Mouse (Mus musculus): ENCODE data around the gene Ezr.

Gene Ezr

DNA sequence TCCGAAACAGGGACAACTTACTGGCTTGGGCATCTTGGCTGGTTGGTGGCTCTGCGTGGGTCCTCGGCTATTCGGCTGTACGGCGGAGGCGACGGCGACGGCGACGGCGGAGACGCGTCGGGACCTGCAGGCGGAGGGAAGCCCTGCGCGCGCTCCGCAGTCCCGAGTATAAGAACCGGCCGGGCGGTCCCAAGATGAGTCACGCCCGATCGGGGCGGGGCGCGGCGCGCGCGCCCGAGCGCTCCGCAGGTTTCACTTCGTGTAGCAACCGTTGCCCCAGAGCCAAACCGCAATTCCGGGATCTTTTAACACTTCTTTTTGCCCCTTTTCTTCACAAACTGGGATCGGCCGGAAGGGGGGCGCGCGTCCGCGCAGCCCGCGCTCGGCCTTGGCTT, at the start of gene Ezr:
TSS of gene Ezr (minus strand) at position 174 of the 395 bp plus-strand sequence.
- peak; percentile 82 for DNase-seq (ENCODE audit: low read depth, low spot score)

DNA sequence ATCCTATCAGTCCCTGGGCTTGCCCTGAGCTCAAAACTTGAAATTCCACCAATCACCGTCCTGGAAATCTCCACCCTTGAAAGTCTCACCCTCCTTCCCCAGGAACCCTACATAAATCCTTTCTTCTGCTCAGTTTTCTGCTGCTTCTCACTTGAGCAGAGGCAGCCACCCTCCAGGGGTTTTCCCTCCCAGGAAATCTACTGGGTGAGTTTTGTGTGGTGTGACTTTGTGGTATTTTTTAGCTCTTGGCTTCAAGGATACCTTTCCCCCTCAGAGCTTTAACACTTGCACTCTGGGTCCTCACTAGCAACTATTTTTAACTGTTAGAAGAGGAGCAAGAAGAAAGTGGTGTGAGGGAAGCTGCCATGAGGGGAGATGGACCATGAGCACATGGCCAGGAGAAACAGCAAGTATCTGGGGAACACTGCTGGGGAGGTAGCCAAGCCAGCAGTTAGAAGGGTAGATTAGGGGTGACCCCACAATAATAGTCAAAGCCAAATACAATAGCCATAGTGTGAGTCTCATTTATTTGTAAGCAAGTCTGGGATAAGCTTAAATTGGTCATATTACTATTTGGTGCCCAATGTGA, 47.5 kb upstream of the Ezr start:
- DNase-seq (ENCODE audit: low read depth, low spot score) = no peak

DNA sequence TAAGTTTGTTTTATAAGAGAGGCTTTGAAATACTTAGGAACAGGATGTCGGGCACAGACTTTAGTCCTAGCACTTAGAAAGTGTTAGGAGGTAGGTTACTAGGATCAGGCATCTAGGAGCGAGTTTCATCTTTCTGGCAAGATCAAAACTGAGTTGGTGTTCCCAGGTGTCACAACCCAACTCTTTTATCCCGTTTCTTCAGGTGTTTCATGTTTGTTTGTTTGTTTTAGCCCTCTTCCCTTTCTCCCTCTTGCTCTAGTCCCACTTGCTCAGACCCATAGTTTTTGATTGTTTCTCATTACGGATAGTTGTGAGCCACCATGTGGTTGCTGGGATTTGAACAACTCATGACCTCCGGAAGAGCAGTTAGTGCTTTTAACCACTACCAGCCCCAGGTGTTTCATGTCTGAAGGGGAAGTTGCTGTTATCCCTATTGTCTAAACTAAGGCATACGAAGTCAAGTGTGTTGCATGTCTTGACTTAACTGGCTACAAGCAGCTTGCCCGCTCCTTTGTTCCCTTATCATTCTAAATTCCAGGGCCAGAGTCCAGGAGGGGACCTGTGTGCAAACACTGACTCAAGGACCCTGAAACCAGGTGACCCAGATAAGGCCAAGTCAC, 46.1 kb upstream of the Ezr start:
- no peak for DNase-seq (ENCODE audit: low read depth, low spot score)

DNA sequence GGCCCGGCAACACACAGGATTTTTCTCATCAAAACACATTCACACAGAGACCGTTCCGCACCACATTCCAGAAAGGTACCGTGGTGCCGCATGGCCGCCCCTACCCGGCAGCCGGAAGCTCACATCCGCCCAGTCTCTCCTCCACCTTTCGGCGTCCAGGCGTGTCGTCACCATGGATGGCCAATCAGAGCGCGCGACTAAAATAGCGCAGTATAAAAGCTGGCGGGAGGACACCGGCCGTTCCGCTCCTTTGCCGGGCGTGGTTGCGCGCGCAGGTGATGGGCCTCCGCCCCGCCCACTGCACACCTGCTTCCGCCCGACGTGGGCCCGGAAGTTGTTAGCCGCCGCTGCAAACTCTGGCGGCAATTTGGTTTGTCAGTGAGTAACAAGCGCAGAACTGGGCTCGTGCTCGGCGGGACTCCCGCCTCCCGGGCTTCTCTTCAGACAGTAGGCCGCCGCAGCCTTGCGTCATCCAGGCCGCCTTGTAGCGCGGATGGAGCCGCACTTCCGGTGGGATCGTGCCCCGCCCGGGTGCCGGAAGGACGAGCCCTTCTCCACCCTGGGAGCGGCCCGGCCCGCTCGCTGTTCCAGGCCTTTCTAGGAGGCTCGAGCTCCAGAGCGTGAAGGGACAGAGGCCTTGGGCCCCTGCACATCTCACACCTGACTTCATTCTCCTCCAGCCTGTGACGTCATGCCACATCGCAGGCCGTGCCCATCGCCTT, 45.3 kb upstream of the Ezr start:
- DNase-seq (ENCODE audit: low read depth, low spot score) = peak; percentile 98

DNA sequence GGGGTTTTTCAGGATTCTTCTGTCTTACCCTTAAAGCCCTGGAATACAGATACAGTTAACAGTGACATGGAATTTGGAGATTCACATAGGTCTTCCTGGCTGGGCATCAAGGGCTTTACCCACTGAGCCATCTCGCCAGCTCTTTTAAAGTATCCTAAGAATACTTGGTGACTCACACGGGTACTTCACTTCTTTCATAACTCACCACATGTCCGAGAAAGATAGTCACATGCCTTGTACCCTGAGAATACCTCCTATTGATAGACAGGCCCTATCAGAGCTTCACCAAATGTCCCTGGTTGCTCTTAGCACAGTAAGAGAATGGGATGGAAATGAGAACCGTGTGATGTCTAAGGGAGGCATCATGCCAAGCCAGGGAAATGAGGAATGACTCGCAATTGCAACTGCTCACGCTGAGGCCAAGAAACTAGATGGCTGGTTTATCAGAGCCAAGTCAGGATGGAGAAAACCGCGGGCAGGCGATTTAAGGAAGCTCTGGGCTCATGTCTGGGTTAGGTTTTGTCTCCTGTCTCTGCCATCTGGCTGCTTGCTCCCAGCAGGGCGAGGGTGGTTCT, 44.7 kb upstream of the Ezr start:
- DNase-seq (ENCODE audit: low read depth, low spot score) = peak; percentile 92

DNA sequence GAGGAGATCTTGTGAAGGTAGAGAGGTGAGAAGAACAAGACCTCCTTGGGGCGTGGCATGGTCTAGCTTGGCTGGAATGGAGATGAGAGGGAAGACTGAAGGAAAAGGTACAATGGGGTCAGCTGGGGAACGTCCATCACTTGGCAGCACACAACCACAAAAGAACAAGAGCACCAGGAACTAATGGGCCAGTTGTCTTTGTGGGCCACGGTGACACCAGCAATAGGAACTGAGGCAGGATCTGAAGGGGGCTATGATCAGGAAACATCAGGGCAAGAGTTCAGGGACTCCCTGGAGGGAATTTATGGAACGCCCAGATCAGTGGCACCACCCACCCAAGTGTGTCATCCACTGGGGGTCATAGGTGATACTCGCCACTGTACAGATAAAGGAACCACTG, 34.2 kb upstream of the Ezr start:
- no peak for DNase-seq (ENCODE audit: low read depth, low spot score)

DNA sequence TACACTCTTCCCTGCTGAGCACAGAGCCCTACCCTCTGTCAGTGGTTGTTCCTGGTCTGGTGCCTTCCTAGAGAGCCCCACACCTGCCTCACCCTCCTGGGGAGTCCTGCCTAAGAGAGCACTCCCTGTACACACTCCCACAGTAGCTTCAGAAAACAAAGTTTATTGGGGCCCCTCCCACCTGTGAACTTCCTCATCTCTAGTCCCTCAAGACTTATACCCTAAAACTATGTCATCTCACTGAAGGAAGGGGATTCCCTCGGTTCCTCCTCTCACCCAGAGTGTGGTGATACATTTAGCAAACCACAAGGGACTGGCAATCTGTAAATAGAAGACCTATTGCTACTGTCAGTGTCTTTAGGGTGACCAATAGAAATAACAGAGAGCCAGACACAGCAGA, 33.6 kb upstream of the Ezr start:
- no peak for DNase-seq (ENCODE audit: low read depth, low spot score)

DNA sequence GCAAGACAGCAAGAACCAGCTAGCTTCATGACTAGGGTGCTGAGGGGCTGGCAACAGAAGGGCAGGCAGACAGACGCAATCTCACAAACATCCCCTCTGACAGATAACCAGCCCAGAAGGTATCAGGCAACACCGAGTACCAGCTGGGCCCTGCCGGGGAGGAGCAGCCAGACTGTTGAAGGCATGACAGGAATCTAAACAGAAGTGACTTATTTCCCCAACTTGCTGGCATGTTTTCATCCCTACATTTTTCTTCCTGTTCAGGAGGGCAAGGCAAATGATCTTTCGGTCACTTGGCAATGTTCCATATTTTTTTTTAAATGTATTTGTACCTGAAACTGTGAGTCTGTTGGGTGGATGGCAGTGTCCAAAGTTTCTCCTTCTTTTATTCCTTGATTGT, 32.1 kb upstream of the Ezr start:
- no peak for DNase-seq (ENCODE audit: low read depth, low spot score)

DNA sequence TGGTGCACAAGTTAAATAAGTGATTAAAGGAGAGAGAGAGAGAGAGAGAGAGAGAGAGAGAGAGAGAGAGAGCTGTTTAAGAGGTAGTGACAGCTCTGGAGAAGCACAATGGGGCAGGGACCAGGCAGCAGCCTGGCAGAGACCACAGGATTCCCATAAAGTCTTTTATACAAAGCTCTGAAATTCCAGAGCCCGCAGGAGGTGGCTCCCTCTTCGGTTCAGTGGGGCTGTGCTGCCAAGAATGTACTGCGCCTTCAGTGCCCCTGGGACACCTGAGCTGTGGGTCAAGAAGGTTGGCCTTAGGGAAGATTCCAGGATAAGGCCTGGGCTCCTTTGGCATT, 30.2 kb upstream of the Ezr start:
- no peak for DNase-seq (ENCODE audit: low read depth, low spot score)

DNA sequence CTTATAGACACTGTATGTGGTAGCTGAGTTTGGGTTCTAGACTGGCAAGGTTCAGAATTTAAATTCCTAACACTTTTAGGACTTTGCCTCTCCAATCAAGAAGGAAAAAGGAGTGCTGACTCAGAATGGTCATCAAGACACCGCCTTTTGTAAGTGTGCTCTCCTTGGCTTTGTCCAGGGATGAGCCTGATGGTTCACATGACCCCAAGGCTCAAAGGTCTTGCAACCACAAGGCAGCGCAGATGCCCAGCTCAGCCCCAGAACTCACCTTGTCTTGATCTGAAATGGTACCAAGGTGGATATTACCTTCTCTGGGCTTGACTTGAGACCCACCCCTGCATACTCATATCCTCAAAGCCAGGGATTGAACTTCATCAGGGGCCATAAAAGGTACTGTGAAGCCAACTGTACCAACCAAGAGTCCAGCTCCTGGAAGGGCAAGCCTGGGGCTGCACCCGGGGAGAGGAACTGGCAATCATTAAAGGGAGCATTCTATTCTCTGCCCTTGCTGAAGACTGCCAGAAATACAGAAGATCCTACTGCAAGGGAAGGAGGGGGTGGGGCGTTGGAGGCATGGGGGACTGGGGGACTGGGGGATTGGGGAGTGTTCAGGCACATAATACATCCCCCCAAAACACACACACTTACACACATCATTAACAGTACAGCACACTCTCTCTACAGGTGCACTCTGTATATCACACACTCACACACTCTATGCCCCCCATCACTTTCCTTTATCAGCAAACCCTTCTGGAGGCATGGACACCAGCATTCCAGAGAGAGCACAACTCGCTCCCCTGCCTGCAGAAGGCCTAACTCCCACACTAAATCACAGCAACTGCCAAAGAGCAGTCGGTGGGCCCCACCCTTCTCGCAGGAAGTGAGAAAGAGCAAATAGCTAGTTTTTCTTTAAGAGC, 29.6 kb upstream of the Ezr start:
- peak; percentile 23 for DNase-seq (ENCODE audit: low read depth, low spot score)

DNA sequence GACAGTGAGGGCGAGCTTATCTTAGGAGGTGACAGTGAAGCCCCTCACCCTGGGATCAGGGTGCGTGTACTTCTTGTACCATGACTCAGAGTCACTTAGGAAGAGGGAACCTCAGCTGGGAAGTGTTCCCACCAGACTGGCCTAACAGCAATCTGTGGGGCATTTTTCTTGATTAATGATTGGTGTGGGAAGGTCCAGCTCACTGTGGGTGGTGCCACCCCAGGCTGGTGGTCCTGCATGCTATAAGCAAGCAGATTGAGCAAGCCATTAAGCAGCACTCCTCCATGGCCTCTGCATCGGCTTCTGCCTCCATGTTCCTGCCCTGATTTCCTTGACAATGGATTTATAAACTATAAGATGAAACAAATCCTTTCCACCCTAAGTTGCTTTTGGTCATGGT, 26.7 kb upstream of the Ezr start:
- DNase-seq (ENCODE audit: low read depth, low spot score) = no peak

DNA sequence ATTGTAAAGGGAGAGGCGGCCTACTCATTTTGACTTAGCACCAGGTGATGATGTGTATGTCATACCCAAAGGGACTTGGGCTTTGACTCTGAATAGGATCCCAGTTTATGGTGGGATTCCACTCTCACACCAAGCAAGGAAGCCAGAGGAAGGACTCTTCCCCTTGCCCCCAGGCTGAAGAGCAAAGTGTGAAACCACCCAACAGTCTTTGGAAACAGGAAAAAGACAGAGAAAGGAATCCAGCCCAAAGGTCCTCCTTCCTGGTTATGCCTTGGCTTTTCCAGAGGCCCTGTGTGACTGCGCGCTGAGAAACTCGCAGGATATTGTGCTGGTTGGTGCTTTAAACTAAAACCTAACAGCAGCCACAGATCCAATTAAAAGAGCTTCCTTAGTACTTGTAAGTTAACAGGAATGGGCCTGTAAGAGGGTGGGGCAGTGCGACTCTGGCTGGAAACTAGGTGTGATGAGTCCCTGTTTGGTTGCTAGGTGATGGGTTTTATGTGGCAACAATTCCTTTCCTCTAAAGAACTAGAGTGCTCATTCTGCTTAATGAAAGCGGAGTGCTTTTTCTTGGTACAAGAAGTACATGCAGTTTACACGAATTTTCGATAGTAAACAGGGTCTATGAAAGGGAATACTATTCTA, 26.1 kb upstream of the Ezr start:
- DNase-seq (ENCODE audit: low read depth, low spot score) = peak; percentile 56

DNA sequence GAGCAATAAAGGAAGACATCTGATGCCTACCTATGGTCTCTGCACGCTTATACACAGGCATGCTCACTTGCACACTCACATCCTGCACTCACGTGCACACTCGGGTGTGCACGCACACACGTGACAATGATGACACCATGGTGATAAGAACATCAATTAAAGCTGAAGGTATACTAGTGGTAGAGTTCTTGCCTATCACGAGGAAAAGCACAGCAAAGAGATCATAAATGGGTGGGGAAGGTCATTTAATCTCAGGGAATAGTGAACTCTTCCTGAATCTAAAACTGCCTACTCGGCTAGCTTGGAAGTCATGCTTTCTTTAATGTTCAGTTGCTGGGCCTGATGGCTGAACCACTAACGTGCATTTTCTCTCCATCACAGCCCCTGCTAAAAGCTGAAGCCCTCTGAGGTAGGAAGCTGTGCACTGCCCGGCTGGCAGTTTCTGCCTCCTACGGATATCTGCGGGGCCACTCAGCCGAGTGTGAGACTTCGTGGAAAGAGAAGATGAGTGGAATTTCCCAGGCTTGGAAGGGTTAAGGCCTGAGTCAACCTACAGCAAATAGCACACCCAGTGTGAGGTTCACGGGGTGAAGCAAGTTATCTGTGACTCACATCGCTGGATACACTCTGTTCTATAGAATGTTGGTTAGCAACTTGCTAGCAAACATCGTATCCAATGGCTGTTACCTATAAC, 25.4 kb upstream of the Ezr start:
- DNase-seq (ENCODE audit: low read depth, low spot score) = no peak

DNA sequence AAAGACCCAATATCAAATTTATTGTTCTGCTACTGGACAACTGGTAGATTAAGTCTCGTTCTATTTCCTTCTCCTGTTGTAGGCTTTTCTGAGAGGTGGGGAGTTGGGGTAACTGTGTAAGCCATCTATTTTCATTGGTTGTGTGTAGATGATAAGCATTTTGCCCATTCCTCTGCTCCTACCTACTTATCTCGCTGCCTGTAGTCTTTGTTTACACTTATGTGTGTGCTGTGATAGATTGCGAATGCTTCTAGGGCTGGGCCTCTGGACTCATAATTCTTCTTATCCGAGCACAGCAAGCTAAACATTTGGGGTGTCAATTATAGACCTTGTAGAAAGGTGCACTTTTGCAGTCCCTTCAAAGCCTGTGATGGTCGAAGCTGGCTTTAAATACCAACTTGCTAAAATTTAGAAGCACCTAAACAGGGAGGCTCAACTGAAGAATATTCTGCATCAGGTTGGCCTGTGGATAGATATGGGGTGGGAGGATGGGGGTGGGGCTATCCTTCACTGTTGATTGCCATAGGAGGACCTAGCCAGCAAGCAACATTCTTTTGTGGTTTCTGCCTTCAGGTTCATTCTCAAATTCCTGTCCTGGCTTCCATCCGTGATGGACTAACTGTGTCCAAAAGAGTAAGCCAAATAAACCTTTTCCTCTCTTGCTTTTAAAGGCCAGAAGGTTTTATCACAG, 22.4 kb upstream of the Ezr start:
- DNase-seq (ENCODE audit: low read depth, low spot score) = no peak

DNA sequence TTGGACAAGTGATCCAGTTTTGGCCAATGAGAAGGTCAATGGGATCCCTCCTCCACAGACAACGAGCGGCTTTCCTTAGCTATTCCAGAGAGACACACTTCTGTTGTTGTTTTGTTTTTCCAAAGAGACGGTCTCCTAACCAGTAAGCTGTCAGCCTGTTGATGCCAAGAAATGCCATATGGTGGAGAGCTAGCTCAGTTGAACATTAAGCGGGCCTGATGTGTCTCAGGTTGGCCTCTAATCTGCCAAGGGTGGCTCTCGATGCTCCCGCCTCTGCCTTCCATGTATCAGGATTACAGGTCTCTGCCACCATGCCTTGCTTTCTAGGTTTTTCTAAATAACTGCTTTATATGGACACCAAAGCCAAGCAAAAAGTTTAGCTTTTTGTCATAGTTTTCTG, 21.5 kb upstream of the Ezr start:
- peak; percentile 91 for DNase-seq (ENCODE audit: low read depth, low spot score)

DNA sequence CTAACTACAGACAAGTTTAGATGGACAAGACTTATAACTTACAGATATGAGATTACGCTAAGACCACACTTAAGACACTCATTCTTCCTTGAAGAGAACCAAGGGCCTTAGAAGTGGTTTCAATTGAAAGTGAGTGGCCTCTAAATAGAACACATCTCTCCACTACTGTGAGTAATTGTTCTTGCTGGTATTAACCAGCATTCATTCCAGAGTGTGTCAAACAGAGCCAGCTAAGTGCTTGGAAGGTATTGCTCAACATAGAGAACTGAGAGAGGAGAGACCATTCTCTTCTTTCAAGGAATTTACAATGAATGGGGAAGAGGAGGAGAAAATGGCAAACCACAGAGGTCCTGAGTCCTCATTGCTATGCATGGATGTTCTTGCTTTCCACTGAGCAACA, 21.0 kb upstream of the Ezr start:
- DNase-seq (ENCODE audit: low read depth, low spot score) = no peak

DNA sequence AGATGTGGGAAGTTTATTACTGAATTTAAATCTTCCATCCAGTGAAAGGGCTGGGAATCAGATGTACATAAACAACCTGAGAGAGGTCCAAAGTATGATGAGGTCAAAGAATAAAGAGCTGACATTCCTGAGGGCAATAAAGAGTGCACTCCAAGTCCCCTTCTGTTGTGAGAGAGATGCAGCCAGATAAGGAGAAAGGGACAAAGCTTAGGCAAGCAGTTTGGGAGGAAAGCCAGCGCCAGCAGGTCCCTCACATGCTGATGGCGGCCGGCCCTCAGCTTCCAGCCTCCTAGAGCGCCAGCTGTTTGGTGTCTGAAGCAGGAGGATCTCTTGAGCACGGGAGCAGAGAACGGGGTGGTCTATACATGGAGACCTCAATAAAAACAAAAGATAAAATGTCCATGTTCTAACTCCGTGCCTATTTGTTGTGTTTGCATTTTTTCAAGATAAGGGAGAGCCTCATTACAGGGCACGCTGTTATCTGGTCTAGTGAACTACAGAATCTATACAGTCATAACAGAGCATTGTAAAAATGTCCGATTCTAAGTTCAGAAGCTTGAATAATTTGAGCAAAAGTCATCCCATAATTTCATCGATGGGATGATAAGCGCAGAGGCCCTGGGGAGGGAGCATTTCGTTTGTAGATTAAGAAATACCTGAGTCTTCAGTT, 15.9 kb upstream of the Ezr start:
- DNase-seq (ENCODE audit: low read depth, low spot score) = no peak

DNA sequence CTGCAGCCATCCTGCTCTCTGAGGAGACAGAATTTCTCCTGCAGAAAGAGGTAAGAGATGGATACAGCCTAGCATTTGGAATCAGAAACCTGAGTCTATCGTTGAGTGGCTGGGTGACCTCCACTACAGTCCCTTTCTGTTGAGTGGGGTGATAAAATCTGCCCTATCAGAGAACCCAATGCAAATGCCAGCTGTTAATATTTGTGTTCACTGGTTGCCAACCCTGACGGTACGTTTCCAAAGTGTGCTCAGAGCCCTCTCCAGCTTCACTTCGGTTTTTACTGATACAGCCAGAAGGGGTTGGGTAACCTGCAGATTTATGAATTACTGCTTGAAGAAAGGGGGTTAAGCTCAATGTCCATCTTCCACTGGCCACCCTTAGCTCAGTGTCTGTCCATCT, 14.9 kb upstream of the Ezr start:
- DNase-seq (ENCODE audit: low read depth, low spot score) = no peak

DNA sequence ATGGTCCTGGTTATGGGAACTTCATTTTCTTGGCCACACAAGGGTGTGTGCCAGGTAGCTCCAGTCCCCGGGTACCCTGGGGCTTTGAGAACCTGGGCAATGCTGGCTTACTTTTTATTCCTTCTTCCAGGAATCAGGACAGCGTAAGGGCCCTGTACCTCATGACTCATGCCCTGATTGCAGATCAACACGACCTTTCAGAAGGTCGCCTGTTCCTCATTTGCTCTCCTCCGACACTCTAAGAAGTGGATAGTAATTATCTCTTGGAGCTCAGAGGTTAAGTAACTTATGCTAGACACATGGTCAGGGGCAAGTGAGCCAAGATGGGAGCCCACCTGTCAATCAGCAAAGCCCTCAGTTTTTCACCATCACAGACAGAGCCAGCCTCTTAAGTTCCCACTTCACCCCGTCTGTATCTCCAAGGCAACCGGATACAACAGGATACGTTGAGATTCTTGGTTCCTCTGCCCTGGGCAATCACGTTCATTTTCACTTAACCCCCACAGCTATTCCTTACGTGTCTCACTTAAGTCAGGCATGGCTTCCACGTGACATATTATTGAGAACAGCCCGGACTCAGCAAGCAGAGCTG, 11.7 kb upstream of the Ezr start:
- DNase-seq (ENCODE audit: low read depth, low spot score) = peak; percentile 12

Measured in brain, adult 2 months (tissue).